Mouse (Mus musculus) limb, embryonic 11.5 days (tissue): ENCODE data around the gene Nacad. TPM values are rescaled to one million over a fixed set of nuclear protein-coding genes. Genes with fewer than 3 reads are reported as not detected.

Experiments used
- ATAC-seq: fragments of 200-750 bp; cut with Nextera tagmentation; 2 replicates; pipeline ENCODE4 v1.8.0; 2017; ENCODE audit warnings: low read depth; ENCODE audit not compliant: insufficient number of reproducible peaks, low FRiP score, low TSS enrichment
- DNase-seq: peaks from one replicate; pipeline ENCODE4 v3.0.0-alpha.2; 2015; ENCODE audit warnings: low spot score
- H3K27ac ChIP-seq: fragments of 300-500 bp; sonication (generic); replicated peaks from 2 replicates; pipeline ENCODE4 v1.5.1; 2014; ENCODE audit warnings: low read depth, mild to moderate bottlenecking, low read length
- H3K27me3 ChIP-seq: fragments of 300-500 bp; sonication (generic); 2 replicates; pipeline ENCODE4 v1.6.1; 2014; ENCODE audit warnings: mild to moderate bottlenecking, low read length, mixed read lengths; ENCODE audit not compliant: control insufficient read depth, insufficient read depth
- H3K36me3 ChIP-seq: fragments of 300-500 bp; sonication (generic); 2 replicates; pipeline ENCODE4 v1.6.1; 2014; ENCODE audit warnings: mild to moderate bottlenecking, low read length, moderate library complexity, mixed read lengths; ENCODE audit not compliant: control insufficient read depth, insufficient read depth
- H3K4me1 ChIP-seq: fragments of 300-500 bp; sonication (generic); 2 replicates; pipeline ENCODE4 v1.6.1; 2014; ENCODE audit warnings: low read length, mixed read lengths; ENCODE audit not compliant: control insufficient read depth, insufficient read depth
- H3K4me2 ChIP-seq: fragments of 300-500 bp; sonication (generic); 2 replicates; pipeline ENCODE4 v1.6.1; 2014; ENCODE audit warnings: low read depth, mild to moderate bottlenecking, moderate library complexity; ENCODE audit not compliant: severe bottlenecking
- H3K4me3 ChIP-seq: fragments of 300-500 bp; sonication (generic); 2 replicates; pipeline ENCODE4 v1.5.1; 2014; ENCODE audit warnings: low read depth, low read length
- H3K9ac ChIP-seq: fragments of 300-500 bp; sonication (generic); 2 replicates; pipeline ENCODE4 v1.6.1; 2014; ENCODE audit warnings: mild to moderate bottlenecking, low read length
- H3K9me3 ChIP-seq: fragments of 300-500 bp; sonication (generic); 2 replicates; pipeline ENCODE4 v1.6.1; 2016; ENCODE audit warnings: low read length; ENCODE audit not compliant: control insufficient read depth
- WGBS: fragments of 180-500 bp; shearing (Covaris S2); extraction: QIAGEN DNeasy Blood & Tissue Kit; methylation state at CpG from one replicate; pipeline ENCODE4 v1.1.7; 2014; 5-methylcytosine and 5-hydroxymethylcytosine counted together
- polyA plus RNA-seq: library from polyadenylated mRNA; unstranded; fragments of >200 nt; fragmentation: Nextera tagmentation; extraction: Ambion mirVana; gene quantifications from 2 replicates; pipeline ENCODE4 v1.2.1, GENCODE M21; 2014

Gene Nacad
- polyA plus RNA-seq, 1 experiment from 2014 or later: 1.1 TPM

DNA sequence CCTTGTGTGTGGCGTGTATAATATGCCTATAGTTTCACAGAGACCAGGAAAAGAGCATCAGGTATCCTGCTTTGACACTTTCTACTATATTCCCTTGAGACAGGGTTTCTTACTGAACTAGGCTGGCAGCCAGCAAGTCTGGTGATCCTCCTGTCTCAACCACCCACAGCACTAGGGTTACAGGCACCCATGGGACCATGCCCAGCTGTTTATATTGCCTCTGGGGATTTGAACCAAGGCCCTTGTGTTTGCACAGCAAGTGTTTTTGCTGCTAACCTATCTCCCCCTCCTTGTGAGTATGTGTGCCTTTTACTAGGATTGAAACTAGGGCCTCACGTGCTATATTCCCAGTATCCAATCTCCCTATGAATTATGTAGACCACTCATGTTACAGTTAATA is 24.3 kb downstream of the Nacad start:
- WGBS: 94% methylated on average over 2 of the region's 2 CpGs
- H3K9me3 ChIP-seq: no peaks in the 10 kb centered on the region
- H3K27ac ChIP-seq: no peak overlapping the region
- DNase-seq (no peak), ATAC-seq (no peak)
- no peak overlapping the region for H3K4me3 ChIP-seq
- H3K27me3 ChIP-seq: no peaks in the 10 kb centered on the region
- H3K4me1 ChIP-seq: no peaks in the 10 kb centered on the region
- peaks cover 7% of the 10 kb centered on the region for H3K36me3 ChIP-seq
- no peak overlapping the region for H3K4me2 ChIP-seq
- no peak overlapping the region for H3K9ac ChIP-seq

DNA sequence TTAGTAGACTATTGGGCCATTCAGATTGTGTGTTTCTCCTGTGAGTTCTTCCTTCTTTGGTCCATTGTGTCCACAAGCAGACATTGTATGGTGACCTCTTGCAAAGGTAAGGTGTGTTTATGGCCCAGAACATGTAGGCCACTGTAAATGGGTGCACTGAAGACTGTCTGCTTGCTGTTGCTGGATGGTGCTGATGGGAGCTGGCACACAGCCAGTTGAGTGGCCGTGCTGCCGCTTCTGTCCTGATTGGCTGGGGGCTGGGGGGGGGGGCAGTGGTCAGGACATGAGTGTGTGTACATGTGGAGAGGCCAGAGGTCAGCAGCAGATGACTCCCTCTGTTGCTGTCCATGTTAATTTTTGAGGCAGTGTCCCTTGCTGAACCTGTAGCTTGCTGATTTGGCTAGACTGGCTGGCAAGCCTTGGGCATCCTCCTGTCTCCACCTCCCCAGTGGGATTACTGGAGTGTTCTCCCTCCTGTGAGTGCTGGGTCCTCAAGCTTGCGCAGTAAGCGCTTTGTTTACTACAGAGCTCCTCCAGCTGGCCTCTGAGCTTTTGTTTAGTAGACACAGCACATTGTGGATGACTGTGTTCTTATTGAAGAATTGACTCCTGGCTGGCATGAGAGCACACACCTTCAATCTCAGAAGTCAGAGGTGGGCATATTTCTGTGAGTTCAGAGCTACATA is 25.6 kb downstream of the Nacad start:
- Histone ChIP-seq H3K27ac (no peak overlapping the region), H3K27me3 (no peaks in the 10 kb centered on the region), H3K9me3 (no peaks in the 10 kb centered on the region), H3K9ac (no peak overlapping the region), H3K4me1 (no peaks in the 10 kb centered on the region), H3K36me3 (peaks cover 9% of the 10 kb centered on the region), H3K4me3 (no peak overlapping the region), H3K4me2 (no peak overlapping the region)
- 93% methylated on average over 4 of the region's 4 CpGs for WGBS
- DNase-seq: no peak
- ATAC-seq: no peak

DNA sequence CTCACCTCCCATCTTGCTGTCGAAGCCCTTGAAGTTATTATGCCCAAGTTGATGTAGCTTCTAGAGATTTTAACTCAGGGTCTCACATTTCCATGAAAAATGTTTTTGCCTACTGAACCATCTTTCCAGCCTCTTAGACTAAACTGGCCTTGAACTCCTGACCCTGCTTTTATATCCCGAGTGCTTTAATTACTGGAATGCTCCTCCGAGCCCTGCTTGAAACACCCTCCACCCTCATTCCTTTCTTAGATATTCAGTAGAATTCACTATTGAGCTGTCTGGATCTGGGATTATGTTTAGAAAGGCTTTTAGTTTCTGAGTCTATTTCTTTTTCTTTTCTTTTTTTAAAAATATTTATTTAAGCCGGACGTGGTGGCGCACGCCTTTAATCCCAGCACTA is 26.5 kb downstream of the Nacad start:
- H3K4me2 ChIP-seq: no peak overlapping the region
- H3K4me1 ChIP-seq: no peaks in the 10 kb centered on the region
- no peak overlapping the region for H3K4me3 ChIP-seq
- no peaks in the 10 kb centered on the region for H3K9me3 ChIP-seq
- H3K36me3 ChIP-seq: peaks cover 7% of the 10 kb centered on the region
- no peaks in the 10 kb centered on the region for H3K27me3 ChIP-seq
- no peak overlapping the region for H3K27ac ChIP-seq
- DNase-seq: no peak
- 89% methylated on average over 7 of the region's 7 CpGs for whole genome bisulfite sequencing
- no peak for ATAC-seq
- no peak overlapping the region for H3K9ac ChIP-seq

DNA sequence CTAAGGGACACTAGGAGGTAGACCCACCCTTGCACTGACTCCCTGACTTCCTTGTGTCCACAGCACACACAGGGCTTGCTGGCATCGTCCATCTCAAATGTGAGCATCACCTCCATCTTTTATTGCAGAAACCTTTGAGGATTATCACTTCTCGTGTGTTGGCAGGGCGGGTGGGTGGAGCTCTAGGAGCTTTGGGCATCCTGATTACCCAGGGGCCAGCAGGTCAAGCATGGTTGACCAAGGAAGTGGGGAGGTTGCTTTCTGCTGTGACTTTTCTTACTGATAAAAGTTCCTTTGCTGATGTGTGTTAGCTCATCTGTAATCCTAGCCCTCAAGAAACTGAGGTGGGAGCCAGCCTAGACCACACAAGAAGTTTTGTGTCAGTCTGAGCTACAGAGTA is 29.7 kb downstream of the Nacad start:
- Histone ChIP-seq H3K4me1 (no peaks in the 10 kb centered on the region), H3K4me2 (no peak overlapping the region), H3K4me3 (no peak overlapping the region), H3K9ac (no peak overlapping the region), H3K36me3 (peaks cover 6% of the 10 kb centered on the region; the same call in 1 of the 2 replicates), H3K27ac (no peak overlapping the region), H3K27me3 (no peaks in the 10 kb centered on the region), H3K9me3 (no peaks in the 10 kb centered on the region)
- no peak for DNase-seq
- 92% methylated on average over 3 of the region's 3 CpGs for WGBS
- no peak for ATAC-seq

DNA sequence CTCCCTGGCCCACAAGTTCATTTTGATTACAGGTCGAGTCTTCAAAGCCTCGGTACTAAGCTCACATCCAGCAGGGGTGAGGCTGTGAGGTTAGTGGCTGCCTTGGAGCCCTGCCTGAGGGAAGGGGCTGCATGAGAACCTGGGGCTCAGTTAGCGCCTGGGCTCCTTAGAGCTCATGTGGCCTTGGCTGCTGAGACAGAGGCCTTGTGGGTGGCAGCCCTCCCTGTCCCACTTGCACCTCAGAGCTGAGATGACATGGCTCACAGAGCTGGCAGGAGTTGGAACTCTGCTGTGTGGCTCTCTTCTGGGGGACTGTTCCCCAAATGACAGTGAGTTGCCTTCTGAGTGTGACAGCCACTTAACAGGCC is 36.5 kb downstream of the Nacad start:
- DNase-seq: no peak
- no peak overlapping the region for H3K27ac ChIP-seq

DNA sequence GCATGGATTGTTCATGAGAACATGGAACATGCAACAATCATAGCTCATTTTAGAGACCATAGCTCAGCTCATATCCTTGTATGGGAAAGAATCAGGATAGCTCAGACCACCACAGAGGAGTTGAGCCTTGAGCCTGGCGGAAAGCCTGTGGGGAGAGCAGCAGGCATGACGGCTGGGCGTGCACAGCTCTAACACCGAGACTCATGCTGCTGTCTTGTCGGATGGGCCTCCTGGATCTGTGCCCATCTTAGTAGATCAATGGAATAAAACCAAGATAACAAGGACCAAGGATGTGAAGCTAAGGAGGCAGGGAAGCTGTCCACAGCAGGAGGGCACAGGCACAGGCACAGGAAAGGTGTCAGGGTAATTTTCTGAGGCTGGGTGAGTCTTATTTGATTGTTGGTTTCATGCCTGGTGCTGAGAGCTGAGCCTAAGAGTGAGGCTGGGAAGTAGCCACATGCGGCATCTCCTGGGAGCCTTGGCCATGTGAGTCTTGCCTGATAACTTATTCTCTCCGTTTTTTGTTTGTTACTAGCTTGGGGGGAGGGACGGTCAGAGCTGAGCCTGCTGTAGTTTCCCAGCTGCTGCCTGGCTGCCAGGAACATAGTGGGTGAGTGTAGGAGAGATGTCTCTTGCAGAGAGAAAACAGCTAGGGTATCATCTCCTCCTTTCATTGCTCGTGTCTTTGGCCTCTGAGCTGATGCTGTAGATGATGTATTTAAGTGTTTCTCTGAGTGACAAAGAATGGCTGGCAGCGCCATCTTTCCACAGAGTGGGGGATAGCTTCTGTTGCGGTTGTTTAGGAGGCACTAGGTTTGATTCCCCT is 37.1 kb downstream of the Nacad start:
- Histone ChIP-seq H3K9ac (no peak overlapping the region), H3K27me3 (no peaks in the 10 kb centered on the region), H3K9me3 (no peaks in the 10 kb centered on the region), H3K4me1 (no peaks in the 10 kb centered on the region), H3K4me3 (no peak overlapping the region), H3K27ac (no peak overlapping the region), H3K4me2 (no peak overlapping the region), H3K36me3 (no peaks in the 10 kb centered on the region; the same call in none of the 2 replicates)
- DNase-seq (no peak), ATAC-seq (no peak)
- WGBS: 80% methylated on average over 11 of the region's 11 CpGs

More for the DNA sequence above, 36.5 kb downstream of the Nacad start:
- 54% methylated on average over 3 of the region's 3 CpGs for WGBS
- H3K4me1 ChIP-seq: no peaks in the 10 kb centered on the region
- H3K4me3 ChIP-seq: no peak overlapping the region
- no peak overlapping the region for H3K4me2 ChIP-seq
- no peaks in the 10 kb centered on the region; the same call in none of the 2 replicates for H3K36me3 ChIP-seq
- H3K9ac ChIP-seq: no peak overlapping the region
- H3K9me3 ChIP-seq: no peaks in the 10 kb centered on the region
- no peak for ATAC-seq
- H3K27me3 ChIP-seq: no peaks in the 10 kb centered on the region

DNA sequence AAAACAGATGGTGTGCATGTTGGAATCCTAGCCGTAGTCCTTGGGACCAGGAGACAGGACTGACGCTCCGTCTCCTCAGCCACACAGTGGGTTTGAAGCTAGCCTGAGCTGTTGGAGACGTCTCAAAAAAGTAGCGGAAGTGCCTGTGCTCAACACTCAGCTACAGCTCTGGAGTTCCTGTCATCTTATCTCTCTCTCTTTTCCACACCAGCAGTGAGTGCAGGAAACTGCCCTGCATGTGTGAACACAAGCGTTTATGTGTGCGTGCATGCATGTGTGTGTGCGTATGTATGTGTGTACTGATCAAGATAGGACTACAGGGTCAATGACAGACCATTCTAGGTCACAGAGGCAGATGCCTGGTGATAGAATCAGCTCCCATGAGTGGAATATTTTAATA is 37.9 kb downstream of the Nacad start:
- WGBS: 95% methylated on average over 8 of the region's 8 CpGs
- H3K27me3 ChIP-seq: no peaks in the 10 kb centered on the region
- H3K4me2 ChIP-seq: no peak overlapping the region
- no peak overlapping the region for H3K27ac ChIP-seq
- no peak overlapping the region for H3K4me3 ChIP-seq
- no peak for ATAC-seq
- H3K36me3 ChIP-seq: no peaks in the 10 kb centered on the region; the same call in none of the 2 replicates
- no peak overlapping the region for H3K9ac ChIP-seq
- H3K4me1 ChIP-seq: no peaks in the 10 kb centered on the region
- no peaks in the 10 kb centered on the region for H3K9me3 ChIP-seq
- DNase-seq: no peak

DNA sequence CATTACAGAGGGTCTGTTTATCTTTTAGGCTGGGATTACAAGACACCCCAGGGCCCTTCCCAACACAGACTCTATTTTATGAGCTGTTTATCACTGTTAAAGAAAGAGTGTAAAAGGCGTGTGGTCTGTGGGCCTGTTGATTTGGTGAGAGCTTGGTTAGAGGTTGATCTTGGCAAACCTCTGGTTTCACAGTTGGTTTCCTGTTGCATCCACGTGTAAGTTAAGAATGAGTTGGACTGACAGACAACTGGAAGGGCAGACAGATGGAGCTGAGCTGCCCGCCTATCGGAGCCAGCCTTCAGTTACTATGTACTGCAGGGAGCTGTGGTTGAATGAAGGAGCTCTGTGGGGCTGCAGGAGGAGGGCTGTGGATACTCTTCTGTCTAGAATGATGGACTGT is 39.4 kb downstream of the Nacad start:
- WGBS: 66% methylated on average over 4 of the region's 4 CpGs
- H3K4me2 ChIP-seq: no peak overlapping the region

More for the DNA sequence above, 39.4 kb downstream of the Nacad start:
- Histone ChIP-seq H3K27ac (no peak overlapping the region), H3K36me3 (no peaks in the 10 kb centered on the region; the same call in none of the 2 replicates), H3K9me3 (no peaks in the 10 kb centered on the region), H3K27me3 (no peaks in the 10 kb centered on the region), H3K4me3 (no peak overlapping the region), H3K4me1 (no peaks in the 10 kb centered on the region), H3K9ac (no peak overlapping the region)
- ATAC-seq (no peak), DNase-seq (no peak)
